Mouse (Mus musculus): ENCODE data around the gene Abhd12b.
"Not testable (repeated sequence)": the region's sequence is repeated elsewhere in the genome, so short reads cannot be mapped to it uniquely, and the experiment has no call there.

Abhd12b gene

GRCm38 (mm10) chr12:70137626-70138025 is 16.3 kb upstream of the Abhd12b start:
- DNase-seq (ENCODE audit: low read depth in 1 of 2, low spot score in 2 of 2): no peak

GRCm38 (mm10) chr12:70139871-70140270 is 14.1 kb upstream of the Abhd12b start:
- no peak for DNase-seq (ENCODE audit: low read depth in 1 of 2, low spot score in 2 of 2)

GRCm38 (mm10) chr12:70140542-70140941 is 13.4 kb upstream of the Abhd12b start:
- peak; percentile 60 to 68 for DNase-seq (ENCODE audit: low read depth in 1 of 2, low spot score in 2 of 2)

- DNase-seq (ENCODE audit: low read depth in 1 of 2, low spot score in 2 of 2): no peak
Observed at GRCm38 (mm10) chr12:70140993-70141576, 12.9 kb upstream of the Abhd12b start.

- not testable (repeated sequence) for DNase-seq (ENCODE audit: low read depth in 1 of 2, low spot score in 2 of 2)
Observed at GRCm38 (mm10) chr12:70144106-70144587, 9.8 kb upstream of the Abhd12b start.

- peak in 1 of 2 experiments; percentile 24 for DNase-seq (ENCODE audit: low read depth in 1 of 2, low spot score in 2 of 2)
Observed at GRCm38 (mm10) chr12:70144637-70145448, 9.1 kb upstream of the Abhd12b start.

GRCm38 (mm10) chr12:70145586-70145985 is 8.4 kb upstream of the Abhd12b start:
- DNase-seq (ENCODE audit: low read depth in 1 of 2, low spot score in 2 of 2): no peak

GRCm38 (mm10) chr12:70147986-70148630 is 5.8 kb upstream of the Abhd12b start:
- no peak for DNase-seq (ENCODE audit: low read depth in 1 of 2, low spot score in 2 of 2)

- DNase-seq (ENCODE audit: low read depth in 1 of 2, low spot score in 2 of 2): no peak
Observed at GRCm38 (mm10) chr12:70148631-70149265, 5.2 kb upstream of the Abhd12b start.

GRCm38 (mm10) chr12:70156222-70156621 is 2.3 kb downstream of the Abhd12b start:
- DNase-seq (ENCODE audit: low read depth in 1 of 2, low spot score in 2 of 2): no peak

- DNase-seq (ENCODE audit: low read depth in 1 of 2, low spot score in 2 of 2): no peak
Observed at GRCm38 (mm10) chr12:70157292-70158066, 3.5 kb downstream of the Abhd12b start.

- no peak for DNase-seq (ENCODE audit: low read depth in 1 of 2, low spot score in 2 of 2)
Observed at GRCm38 (mm10) chr12:70161057-70161456, 7.1 kb downstream of the Abhd12b start.

GRCm38 (mm10) chr12:70164741-70165140 is 10.8 kb downstream of the Abhd12b start:
- no peak for DNase-seq (ENCODE audit: low read depth in 1 of 2, low spot score in 2 of 2)

- no peak for DNase-seq (ENCODE audit: low read depth in 1 of 2, low spot score in 2 of 2)
Observed at GRCm38 (mm10) chr12:70167950-70168349, 14.0 kb downstream of the Abhd12b start.

GRCm38 (mm10) chr12:70169969-70170368 is 16.0 kb downstream of the Abhd12b start:
- DNase-seq (ENCODE audit: low read depth in 1 of 2, low spot score in 2 of 2): no peak

GRCm38 (mm10) chr12:70183507-70183906 is 29.6 kb downstream of the Abhd12b start:
- not testable (repeated sequence) for DNase-seq (ENCODE audit: low read depth in 1 of 2, low spot score in 2 of 2)

GRCm38 (mm10) chr12:70184173-70184783 is 30.3 kb downstream of the Abhd12b start:
- DNase-seq (ENCODE audit: low read depth in 1 of 2, low spot score in 2 of 2): no peak

- no peak for DNase-seq (ENCODE audit: low read depth in 1 of 2, low spot score in 2 of 2)
Observed at GRCm38 (mm10) chr12:70192267-70192727, 38.4 kb downstream of the Abhd12b start.

GRCm38 (mm10) chr12:70195426-70195825 is 41.5 kb downstream of the Abhd12b start:
- no peak for DNase-seq (ENCODE audit: low read depth in 1 of 2, low spot score in 2 of 2)

GRCm38 (mm10) chr12:70196341-70196740 is 42.4 kb downstream of the Abhd12b start:
- no peak for DNase-seq (ENCODE audit: low read depth in 1 of 2, low spot score in 2 of 2)

Data from monocyte, adult 2 months (primary cell).